Mouse (Mus musculus) embryonic fibroblast, embryonic 13.5 days (primary cell): ENCODE data around the gene Nr5a1.

Source experiments
- CTCF ChIP-seq: IDR thresholded peaks from 2 replicates; pipeline ENCODE4 v1.5.1; 2011; ENCODE audit warnings: mild to moderate bottlenecking, control low read depth, low read length, moderate library complexity, borderline replicate concordance; ENCODE audit not compliant: insufficient read depth
- POLR2A ChIP-seq: IDR thresholded peaks from 2 replicates; pipeline ENCODE4 v1.6.1; 2011; ENCODE audit warnings: low read depth, mild to moderate bottlenecking, control low read depth, low read length, moderate library complexity

- TF ChIP-seq CTCF (no peak), POLR2A (no peak)
Observed at GRCm38 (mm10) chr2:38706661-38707060, 7.7 kb downstream of the Nr5a1 start.
